Mouse (Mus musculus) intestine, embryonic 14.5 days (tissue): ENCODE results near the gene Tmod3. TPM values are rescaled to one million over a fixed set of nuclear protein-coding genes. Genes with fewer than 3 reads are reported as not detected.

Source experiments
- ATAC-seq: fragments of 200-750 bp; cut with Nextera tagmentation; replicated peaks from 2 replicates; pipeline ENCODE4 v1.8.0; 2017; ENCODE audit warnings: low read depth, moderate number of reproducible peaks, moderate TSS enrichment, moderate library complexity; ENCODE audit not compliant: low FRiP score, low TSS enrichment
- DNase-seq: peaks from one replicate; pipeline ENCODE4 v3.0.0-alpha.2; 2018; ENCODE audit warnings: low spot score
- H3K27ac ChIP-seq: fragments of 300-500 bp; sonication (generic); 2 replicates; pipeline ENCODE4 v1.5.1; 2014; ENCODE audit warnings: low read depth, mild to moderate bottlenecking, control low read depth
- H3K27me3 ChIP-seq: fragments of 300-500 bp; sonication (generic); replicated peaks from 2 replicates; pipeline ENCODE4 v1.6.1; 2014; ENCODE audit warnings: low read length, control low read depth; ENCODE audit not compliant: control insufficient read depth, insufficient read depth
- H3K36me3 ChIP-seq: fragments of 300-500 bp; sonication (generic); 2 replicates; pipeline ENCODE4 v1.6.1; 2014; ENCODE audit warnings: low read length, control low read depth; ENCODE audit not compliant: control insufficient read depth, insufficient read depth
- H3K4me1 ChIP-seq: fragments of 300-500 bp; sonication (generic); replicated peaks from 2 replicates; pipeline ENCODE4 v1.6.1; 2014; ENCODE audit warnings: low read length, control low read depth, mixed read lengths; ENCODE audit not compliant: control insufficient read depth, insufficient read depth
- H3K4me2 ChIP-seq: fragments of 300-500 bp; sonication (generic); 2 replicates; pipeline ENCODE4 v1.6.1; 2014; ENCODE audit warnings: low read length
- H3K4me3 ChIP-seq: fragments of 300-500 bp; sonication (generic); 2 replicates; pipeline ENCODE4 v1.5.1; 2014; ENCODE audit warnings: low read depth, low read length, control low read depth, mixed read lengths
- H3K9ac ChIP-seq: fragments of 300-500 bp; sonication (generic); 2 replicates; pipeline ENCODE4 v1.6.1; 2014; ENCODE audit warnings: mild to moderate bottlenecking, low read length
- H3K9me3 ChIP-seq: fragments of 300-500 bp; sonication (generic); 2 replicates; pipeline ENCODE4 v1.6.1; 2016; ENCODE audit warnings: low read length, control low read depth; ENCODE audit not compliant: control insufficient read depth
- WGBS: fragments of 180-500 bp; shearing (Covaris S2); extraction: QIAGEN DNeasy Blood & Tissue Kit; methylation state at CpG from one replicate; pipeline ENCODE4 v1.1.7; 2014; 5-methylcytosine and 5-hydroxymethylcytosine counted together
- polyA plus RNA-seq: library from polyadenylated mRNA; unstranded; fragments of >200 nt; fragmentation: Nextera tagmentation; extraction: Ambion mirVana; gene quantifications from 2 replicates; pipeline ENCODE4 v1.2.1, GENCODE M21; 2014

The Tmod3 gene
- 89.2 and 92.5 TPM in 2 replicates for polyA plus RNA-seq

DNA sequence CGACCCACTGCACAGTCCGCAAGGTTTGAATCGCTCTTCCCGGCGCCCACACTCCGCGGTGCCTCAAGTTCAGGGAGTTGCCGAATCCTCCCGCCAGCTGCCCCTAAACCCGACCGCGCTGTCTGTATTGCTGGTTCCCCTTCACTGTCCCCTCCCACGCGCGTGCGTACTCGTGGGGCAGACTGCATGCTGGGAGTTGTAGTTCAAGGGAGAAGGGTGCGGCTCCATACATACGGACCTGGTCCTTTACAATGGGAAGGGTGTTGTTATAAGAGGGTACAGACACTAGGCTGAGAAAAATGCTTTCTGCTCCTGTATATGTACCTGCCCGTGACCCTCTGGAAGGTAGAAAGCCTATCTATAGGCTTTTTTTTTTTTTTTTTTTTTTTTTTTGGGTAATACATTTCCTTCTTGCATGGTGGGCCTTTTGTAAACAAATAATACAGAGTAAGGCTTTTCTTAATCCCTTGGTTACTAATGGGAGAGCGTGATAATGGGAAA is at the start of gene Tmod3:
TSS of gene Tmod3 (minus strand) at position 146 of the 501 bp plus-strand sequence.
- WGBS: 2% methylated on average over 21 of the region's 21 CpGs
- ATAC-seq (peak; percentile 97), DNase-seq (peak; percentile 97)
- 0 out of 2 replicates have a peak, but pooled peaks cover 9% of the 10 kb centered on the region for H3K4me1 ChIP-seq
- H3K9ac ChIP-seq: peak within 1 kb of the TSS; percentile 75
- peak within 1 kb of the TSS; percentile 79 for H3K4me3 ChIP-seq
- no peaks in the 10 kb centered on the region for H3K27me3 ChIP-seq
- H3K27ac ChIP-seq: peak within 1 kb of the TSS; percentile 91
- peak within 1 kb of the TSS; percentile 53 for H3K4me2 ChIP-seq
- H3K9me3 ChIP-seq: no peaks in the 10 kb centered on the region
- H3K36me3 ChIP-seq: no peaks in the 10 kb centered on the region

GRCm38 (mm10) chr9:75607496-75607895 is 48.0 kb upstream of the Tmod3 start:
- 90% methylated on average over 4 of the region's 4 CpGs for WGBS
- H3K9me3 ChIP-seq: no peaks in the 10 kb centered on the region
- no peak overlapping the region for H3K9ac ChIP-seq
- ATAC-seq (no peak), DNase-seq (no peak)
- H3K27ac ChIP-seq: no peak overlapping the region
- peaks cover 6% of the 10 kb centered on the region; the same call in 1 of the 2 replicates for H3K27me3 ChIP-seq
- no peak overlapping the region for H3K4me3 ChIP-seq
- no peaks in the 10 kb centered on the region for H3K36me3 ChIP-seq
- H3K4me2 ChIP-seq: no peak overlapping the region
- no peaks in the 10 kb centered on the region for H3K4me1 ChIP-seq

DNA sequence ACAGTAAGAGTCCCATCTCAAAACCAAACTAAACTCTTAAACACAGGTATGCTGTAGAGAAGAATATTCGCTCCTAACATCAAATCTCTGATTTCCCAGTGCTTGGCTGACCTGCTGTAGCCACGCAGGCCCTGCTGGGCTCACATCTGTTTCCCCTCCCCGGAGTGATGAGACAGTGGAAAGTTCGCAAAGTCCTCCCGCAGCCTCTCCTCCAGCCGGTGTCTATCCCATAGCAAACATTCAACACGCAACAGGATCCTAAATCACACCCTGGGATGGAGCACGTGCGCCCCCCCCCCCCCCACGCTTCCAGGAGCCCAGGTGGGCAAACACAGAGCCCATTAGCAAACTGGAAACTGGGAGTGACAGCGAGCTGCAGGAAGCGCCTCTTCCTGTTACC is 42.1 kb upstream of the Tmod3 start:
- ATAC-seq: no peak
- no peak overlapping the region for H3K27ac ChIP-seq
- H3K4me2 ChIP-seq: peak overlapping the region; percentile 42
- 23% methylated on average over 12 of the region's 12 CpGs for WGBS
- H3K9me3 ChIP-seq: no peaks in the 10 kb centered on the region
- no peak overlapping the region for H3K4me3 ChIP-seq
- no peaks in the 10 kb centered on the region for H3K36me3 ChIP-seq
- H3K27me3 ChIP-seq: no peaks in the 10 kb centered on the region
- no peak overlapping the region for H3K9ac ChIP-seq
- peak; percentile 64 for DNase-seq
- H3K4me1 ChIP-seq: peaks cover 16% of the 10 kb centered on the region; the same call in 1 of the 2 replicates

GRCm38 (mm10) chr9:75600166-75600934 is 40.9 kb upstream of the Tmod3 start:
- Histone ChIP-seq H3K27me3 (no peaks in the 10 kb centered on the region), H3K27ac (no peak overlapping the region), H3K36me3 (no peaks in the 10 kb centered on the region), H3K9ac (no peak overlapping the region), H3K4me2 (no peak overlapping the region), H3K4me3 (no peak overlapping the region), H3K4me1 (peaks cover 16% of the 10 kb centered on the region; the same call in 1 of the 2 replicates), H3K9me3 (no peaks in the 10 kb centered on the region)
- 69% methylated on average over 7 of the region's 7 CpGs for WGBS
- DNase-seq (peak; percentile 46), ATAC-seq (no peak)

DNA sequence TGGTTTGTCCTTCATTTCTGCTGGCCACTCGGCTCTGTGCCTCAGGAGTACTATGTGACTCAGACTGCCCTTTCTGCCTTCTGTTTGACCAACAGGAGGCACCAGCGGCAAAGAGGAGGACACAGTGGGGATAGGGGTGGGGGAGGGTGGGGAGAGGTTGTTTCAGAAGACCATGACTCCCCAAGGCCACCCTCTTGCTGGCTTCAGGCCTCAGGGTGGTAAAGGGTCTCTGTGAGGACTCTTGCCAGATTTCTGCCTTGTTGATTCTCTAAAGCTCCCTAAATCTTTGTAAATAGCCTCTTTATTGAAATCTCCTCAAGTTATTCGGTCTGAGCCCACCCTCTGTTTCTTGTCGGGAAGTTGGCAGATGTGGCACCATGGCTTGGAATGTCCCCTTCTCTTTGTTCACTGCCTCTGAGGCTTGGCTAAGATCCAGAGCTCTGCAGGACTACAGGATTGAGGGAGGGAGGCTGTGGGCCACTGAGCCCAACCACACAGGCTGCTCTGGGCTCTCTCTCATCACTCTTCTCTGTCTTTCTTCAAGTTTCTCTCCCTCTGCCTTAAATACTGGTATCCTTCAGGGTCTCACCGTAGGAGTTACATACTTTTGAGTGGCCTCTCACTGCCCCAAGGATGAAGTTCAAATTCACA is 39.9 kb upstream of the Tmod3 start:
- Histone ChIP-seq H3K4me3 (no peak overlapping the region), H3K9ac (no peak overlapping the region), H3K36me3 (no peaks in the 10 kb centered on the region), H3K9me3 (no peaks in the 10 kb centered on the region), H3K27ac (no peak overlapping the region), H3K27me3 (no peaks in the 10 kb centered on the region), H3K4me2 (no peak overlapping the region), H3K4me1 (peaks cover 16% of the 10 kb centered on the region; the same call in 1 of the 2 replicates)
- no peak for ATAC-seq
- DNase-seq: peak; percentile 50
- 53% methylated on average over 5 of the region's 5 CpGs for WGBS

- no peaks in the 10 kb centered on the region for H3K36me3 ChIP-seq
Measured at GRCm38 (mm10) chr9:75597596-75597995, 38.1 kb upstream of the Tmod3 start.

DNA sequence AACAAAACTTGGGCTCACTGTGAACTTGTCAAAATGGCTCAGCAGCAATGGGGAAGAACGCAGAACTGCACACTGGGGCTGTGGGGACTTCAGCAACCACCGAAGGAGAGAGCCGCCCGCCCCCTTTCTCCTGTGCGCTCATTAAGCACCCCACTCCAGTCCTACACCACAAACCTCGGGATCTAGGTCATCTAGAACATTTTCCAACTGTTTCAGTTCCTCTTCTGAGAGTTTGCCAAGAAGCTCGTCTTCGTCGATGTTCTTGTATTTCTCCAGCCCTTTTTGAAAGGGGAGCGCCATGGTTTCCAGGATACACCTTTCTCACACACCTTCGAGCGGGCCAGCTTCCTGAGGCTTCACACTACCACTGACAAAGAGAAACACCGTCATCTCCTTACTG is 37.6 kb upstream of the Tmod3 start:
- DNase-seq (peak; percentile 25), ATAC-seq (no peak)
- Histone ChIP-seq H3K27me3 (no peaks in the 10 kb centered on the region), H3K9ac (no peak overlapping the region), H3K9me3 (no peaks in the 10 kb centered on the region), H3K4me3 (no peak overlapping the region), H3K4me1 (peaks cover 16% of the 10 kb centered on the region; the same call in 1 of the 2 replicates), H3K4me2 (no peak overlapping the region), H3K27ac (no peak overlapping the region), H3K36me3 (no peaks in the 10 kb centered on the region)
- WGBS: 88% methylated on average over 13 of the region's 13 CpGs

More at GRCm38 (mm10) chr9:75597596-75597995, 38.1 kb upstream of the Tmod3 start:
- no peaks in the 10 kb centered on the region for H3K9me3 ChIP-seq
- 88% methylated on average over 4 of the region's 4 CpGs for WGBS
- no peaks in the 10 kb centered on the region for H3K27me3 ChIP-seq
- H3K9ac ChIP-seq: no peak overlapping the region
- H3K27ac ChIP-seq: no peak overlapping the region
- no peak overlapping the region for H3K4me3 ChIP-seq
- DNase-seq (peak; percentile 32), ATAC-seq (no peak)
- peaks cover 16% of the 10 kb centered on the region; the same call in 1 of the 2 replicates for H3K4me1 ChIP-seq
- no peak overlapping the region for H3K4me2 ChIP-seq

DNA sequence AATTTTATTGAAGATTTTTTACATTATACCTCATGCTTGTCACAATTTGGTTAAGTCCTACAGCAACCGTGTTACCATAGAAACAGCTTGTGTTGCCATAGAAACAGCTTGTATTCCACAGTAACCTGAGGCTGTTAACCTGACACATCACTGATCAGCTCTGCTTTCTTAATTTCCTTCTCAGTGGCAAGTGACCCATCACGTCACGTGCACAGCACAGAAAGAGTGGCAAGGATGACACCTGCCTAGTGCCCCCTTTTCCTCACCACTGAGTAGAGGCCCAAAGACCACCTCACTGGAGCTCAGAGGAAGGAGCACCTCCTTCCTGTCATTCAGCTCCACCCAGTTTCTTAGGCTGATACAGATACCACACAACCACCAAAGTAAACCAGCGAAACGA is 34.0 kb upstream of the Tmod3 start:
- Histone ChIP-seq H3K4me2 (no peak overlapping the region), H3K9me3 (no peaks in the 10 kb centered on the region), H3K4me3 (no peak overlapping the region), H3K27me3 (no peaks in the 10 kb centered on the region), H3K36me3 (no peaks in the 10 kb centered on the region), H3K9ac (no peak overlapping the region), H3K4me1 (no peaks in the 10 kb centered on the region), H3K27ac (no peak overlapping the region)
- ATAC-seq (no peak), DNase-seq (peak; percentile 33)
- WGBS: 90% methylated on average over 5 of the region's 5 CpGs
